Mouse (Mus musculus) CD4-positive, CD25-positive, alpha-beta regulatory T cell, adult 4 months (primary cell): ENCODE results near the gene Prkar2b. TPM values are rescaled to one million over a fixed set of nuclear protein-coding genes. Genes with fewer than 3 reads are reported as not detected.
"Not testable (repeated sequence)": the region's sequence is repeated elsewhere in the genome, so short reads cannot be mapped to it uniquely, and the experiment has no call there.

Experiments
- ATAC-seq: one replicate; pipeline ENCODE4 v1.8.0; 2017
- polyA plus RNA-seq, 2 experiments: library from polyadenylated mRNA; unstranded; fragments of 100-300 nt; shearing (Covaris generic); gene quantifications; one replicate each; pipeline ENCODE4 v1.2.1; 2017

Prkar2b gene
- polyA plus RNA-seq, 2 experiments from 2014 or later: 0.30 to 0.68 TPM

DNA sequence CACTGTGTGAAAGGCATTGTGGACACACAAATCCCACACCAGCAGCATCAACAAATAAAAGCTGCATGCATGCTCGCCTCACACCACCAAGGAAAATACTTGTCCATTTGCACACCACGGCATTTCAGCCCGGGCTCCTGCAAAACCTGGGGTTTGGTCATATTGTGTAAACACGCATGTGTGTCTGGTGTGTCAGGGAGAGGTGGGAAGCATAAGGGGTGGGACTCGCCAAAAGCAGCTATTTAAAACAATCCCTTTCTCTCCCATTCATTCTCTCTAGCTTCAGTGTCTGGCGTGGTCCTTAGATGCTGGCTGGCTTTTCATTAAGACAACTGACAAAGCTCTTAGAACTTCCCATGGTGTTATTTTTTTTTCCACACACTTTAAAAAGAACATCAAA lies 1.4 kb downstream of the Prkar2b start:
- ATAC-seq: no peak

GRCm38 (mm10) chr12:32059135-32059534 lies 2.0 kb downstream of the Prkar2b start:
- ATAC-seq: no peak

GRCm38 (mm10) chr12:32057461-32058199 lies 3.5 kb downstream of the Prkar2b start:
- no peak for ATAC-seq

DNA sequence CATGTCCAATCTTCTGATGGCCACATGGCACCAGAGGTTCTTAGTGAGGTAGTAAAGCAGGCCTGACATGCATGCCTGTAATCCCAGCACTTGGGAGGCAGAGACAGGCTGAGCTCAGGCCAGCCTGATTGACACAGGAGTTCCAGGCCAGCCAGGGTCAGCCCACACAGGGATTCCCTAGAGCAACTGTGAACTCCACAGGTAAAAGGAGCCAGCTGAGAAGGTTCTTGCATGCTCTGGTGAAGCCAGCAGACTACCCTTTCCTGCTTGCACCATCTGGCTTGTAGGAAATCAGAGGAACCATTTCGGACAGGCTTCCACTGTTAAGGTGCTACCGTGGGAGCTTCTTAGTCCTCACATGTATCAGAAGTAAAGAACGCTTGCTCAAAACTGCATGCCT lies 5.3 kb downstream of the Prkar2b start:
- ATAC-seq: no peak

GRCm38 (mm10) chr12:32054476-32055166 lies 6.5 kb downstream of the Prkar2b start:
- no peak for ATAC-seq

DNA sequence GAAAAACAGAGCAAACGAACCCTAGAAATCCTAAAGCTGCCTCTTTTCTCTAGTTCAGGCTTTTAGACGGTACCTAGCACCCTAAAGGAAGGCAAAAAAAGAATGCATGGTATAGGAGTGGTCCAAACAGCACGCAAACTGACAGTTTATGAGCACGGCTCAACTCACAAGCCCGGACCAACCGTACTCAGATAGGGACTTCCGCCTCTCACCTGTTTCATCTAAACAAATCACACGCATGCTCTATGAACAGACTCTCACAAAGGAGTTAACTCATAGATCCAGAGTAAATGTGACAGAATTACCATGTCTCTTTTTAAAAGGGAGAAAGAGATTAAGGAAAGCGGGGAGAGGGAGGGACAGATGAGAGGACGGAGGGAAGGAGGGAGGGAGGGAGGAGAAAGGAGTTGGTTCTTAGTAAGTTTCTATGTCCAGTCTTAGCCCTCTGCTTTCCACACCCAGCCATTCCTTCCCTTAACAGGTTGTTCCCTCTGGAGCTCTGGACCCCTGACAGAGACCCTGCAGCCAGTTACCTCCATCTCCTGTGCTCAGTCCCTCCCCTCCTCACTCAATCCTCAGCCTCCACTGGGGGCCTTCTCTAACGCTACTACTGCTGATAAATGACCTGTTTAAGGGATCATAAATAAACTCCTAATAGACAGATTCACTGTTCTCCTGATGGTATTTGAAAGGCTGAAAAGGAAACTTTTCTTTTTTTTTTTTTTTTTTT lies 7.3 kb downstream of the Prkar2b start:
- ATAC-seq: no peak

DNA sequence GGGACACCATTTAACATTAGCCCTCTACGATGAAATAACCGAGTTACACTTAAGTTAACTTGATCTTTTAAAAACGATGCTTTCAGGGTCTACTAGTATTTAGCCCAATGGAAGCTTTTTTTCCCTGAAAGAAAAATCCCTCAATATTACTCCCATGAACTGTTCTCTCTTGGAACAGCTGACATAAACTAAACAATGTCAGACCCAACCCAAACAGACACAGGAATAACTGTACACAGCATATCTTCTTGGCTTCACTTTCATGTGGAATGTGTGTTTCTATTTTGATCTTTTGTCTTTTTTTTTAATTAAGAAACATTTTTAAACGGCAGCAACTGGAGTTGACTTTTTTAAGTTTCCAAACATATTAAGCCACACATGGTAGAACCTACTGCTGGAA lies 8.2 kb downstream of the Prkar2b start:
- ATAC-seq: no peak

DNA sequence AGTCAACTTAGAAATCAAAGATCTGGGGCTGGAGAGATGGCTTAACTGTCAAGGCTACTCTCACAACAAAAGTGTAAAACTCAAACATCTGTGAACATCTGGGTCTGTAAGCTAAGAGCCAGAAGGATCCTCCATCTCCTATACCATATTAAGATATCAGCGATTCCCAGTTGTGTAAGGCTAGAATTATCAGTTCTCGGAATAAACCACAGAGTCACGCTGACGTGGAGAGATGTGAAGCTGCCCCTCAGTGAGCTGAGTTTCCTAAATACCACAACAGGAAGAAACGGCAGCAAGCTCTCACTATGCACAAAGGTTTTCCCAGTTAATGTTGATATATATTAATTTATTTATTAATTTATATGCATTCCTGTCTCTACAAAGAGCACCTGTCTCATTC lies 10.9 kb downstream of the Prkar2b start:
- no peak for ATAC-seq

DNA sequence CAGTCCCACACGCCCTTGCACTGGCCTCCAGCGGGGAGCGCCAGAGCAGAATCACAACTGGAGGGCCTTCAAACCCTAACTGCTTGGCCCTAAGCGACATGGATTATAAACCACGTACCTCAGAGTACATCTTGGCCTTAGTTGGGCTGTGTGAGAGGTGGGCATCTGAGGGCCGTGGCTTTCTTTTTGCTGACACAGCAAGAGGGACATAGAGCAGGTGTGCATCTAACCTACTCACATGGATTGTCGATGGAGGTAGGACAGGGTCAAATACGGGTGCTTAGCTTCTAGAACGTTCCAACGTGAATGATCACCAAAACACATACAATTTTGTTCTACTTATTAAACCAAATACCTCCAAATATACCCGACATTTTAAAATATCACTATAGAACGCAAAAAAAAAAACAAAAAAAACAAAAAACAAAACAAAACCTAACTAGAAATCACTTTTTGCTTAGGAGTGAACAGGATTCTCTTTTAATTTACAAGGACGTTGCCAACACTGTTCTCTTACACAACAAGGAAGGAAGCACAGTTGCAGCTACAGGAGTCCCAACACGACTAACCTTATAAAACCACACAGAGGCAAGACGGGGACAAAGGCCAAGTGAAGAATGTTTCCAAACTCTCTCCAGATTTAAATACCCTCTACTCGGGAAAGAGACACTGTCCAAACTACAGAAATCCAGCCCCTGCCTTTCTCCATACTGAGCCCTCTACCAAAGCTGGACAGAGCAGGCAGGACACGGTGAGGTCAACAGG lies 15.3 kb downstream of the Prkar2b start:
- ATAC-seq: no peak

DNA sequence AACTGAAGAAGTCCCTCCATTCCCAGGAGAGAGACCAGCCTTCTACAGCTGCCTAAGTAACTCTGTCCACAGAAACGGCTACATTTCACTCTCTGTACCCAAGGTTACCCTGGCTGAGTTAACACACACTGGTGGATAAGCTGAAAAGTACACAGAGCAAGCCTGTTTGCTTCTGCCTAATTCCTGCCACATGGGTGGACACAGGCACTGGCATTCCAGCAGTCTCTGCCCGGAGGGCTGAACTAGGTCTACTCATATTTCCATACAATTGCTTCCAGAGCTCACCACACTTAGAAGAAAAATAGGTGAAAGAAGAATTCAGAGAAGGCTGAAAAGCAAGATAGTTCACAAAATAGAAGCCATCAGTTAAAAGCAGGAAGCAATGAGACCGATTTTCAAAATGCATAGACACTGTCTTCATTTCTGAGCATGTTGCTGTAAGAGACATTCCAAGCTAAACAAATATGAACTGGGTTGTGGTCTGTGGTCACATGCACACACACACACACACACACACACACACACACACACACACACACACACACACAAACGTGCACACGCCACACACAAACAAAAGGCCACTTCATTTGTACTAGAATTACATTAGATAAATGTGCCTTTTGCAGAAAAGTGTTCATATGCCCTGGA lies 16.5 kb downstream of the Prkar2b start:
- ATAC-seq: no peak

DNA sequence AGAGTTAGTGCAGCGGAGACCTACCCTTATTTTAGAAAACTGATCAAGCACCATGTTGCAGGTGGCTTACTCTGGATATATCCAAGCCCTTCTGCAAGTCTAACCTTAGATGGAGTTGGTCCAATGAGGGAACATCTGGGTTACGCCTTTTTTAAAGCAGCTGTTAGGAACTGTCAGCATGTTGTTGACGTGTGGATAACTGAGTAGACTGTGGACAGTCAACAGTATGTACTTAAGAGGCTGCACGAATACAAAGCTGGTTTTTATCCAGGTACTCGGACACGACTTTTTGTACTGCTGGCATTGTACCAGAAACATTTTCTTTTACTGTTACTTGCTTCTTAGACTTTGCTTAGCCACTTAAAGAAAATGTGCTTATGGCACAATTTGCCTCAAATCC lies 27.6 kb downstream of the Prkar2b start:
- no peak for ATAC-seq

- no peak for ATAC-seq
Observed at GRCm38 (mm10) chr12:32032917-32033316, 28.2 kb downstream of the Prkar2b start.

GRCm38 (mm10) chr12:32018376-32018750 lies 42.7 kb downstream of the Prkar2b start:
- no peak for ATAC-seq

GRCm38 (mm10) chr12:32017636-32018375 lies 43.3 kb downstream of the Prkar2b start:
- ATAC-seq: peak; percentile 83

- no peak for ATAC-seq
Observed at GRCm38 (mm10) chr12:32016472-32016871, 44.6 kb downstream of the Prkar2b start.

- ATAC-seq: peak; percentile 80
Observed at GRCm38 (mm10) chr12:32015268-32015769, 45.8 kb downstream of the Prkar2b start.

DNA sequence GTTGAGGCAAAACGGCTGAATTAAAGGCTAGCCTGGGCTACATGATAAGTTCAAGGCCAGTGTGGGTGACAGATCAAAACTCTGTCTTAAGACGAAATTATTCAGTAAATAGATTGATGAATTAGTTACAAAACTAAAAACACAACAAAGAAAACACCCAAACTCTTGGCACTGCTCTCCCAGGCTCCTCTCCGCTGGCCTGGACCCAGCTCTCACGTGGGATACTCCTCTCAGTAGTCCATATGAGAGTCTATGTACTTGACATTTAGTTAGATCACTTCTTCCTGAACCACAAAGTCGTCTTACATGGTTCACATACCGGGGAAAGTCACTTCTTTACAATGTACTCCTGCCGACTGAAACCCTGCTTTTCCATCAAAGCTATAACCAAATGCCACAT lies 46.3 kb downstream of the Prkar2b start:
- ATAC-seq: no peak

GRCm38 (mm10) chr12:32012169-32012568 lies 48.9 kb downstream of the Prkar2b start:
- peak; percentile 57 for ATAC-seq

DNA sequence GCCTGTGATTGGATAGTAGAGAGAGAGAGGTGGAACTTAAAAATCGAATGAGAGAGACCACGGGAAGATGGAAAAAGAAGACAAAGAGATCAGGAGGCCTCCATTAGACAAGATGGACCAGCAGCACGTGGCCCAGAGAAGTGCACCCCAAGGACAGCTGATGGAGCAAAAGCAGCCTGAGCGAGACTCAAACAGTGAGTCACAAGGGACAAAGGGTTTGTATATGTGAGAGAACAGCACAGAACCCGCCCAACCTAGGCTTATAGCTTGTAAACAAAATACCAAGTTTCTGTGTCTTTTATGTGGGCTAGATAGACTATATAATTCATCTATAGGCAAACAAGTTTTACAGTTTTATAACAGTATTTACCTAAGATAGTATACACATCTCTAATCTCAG lies 50.0 kb downstream of the Prkar2b start:
- ATAC-seq: no peak

GRCm38 (mm10) chr12:32009985-32010369 lies 51.1 kb downstream of the Prkar2b start:
- ATAC-seq: not testable (repeated sequence)

- no peak for ATAC-seq
Observed at GRCm38 (mm10) chr12:32009267-32009984, 51.7 kb downstream of the Prkar2b start.
